Mouse (Mus musculus): ENCODE measurements around the gene Cyp2j9. TPM values are rescaled to one million over a fixed set of nuclear protein-coding genes. Genes with fewer than 3 reads are reported as not detected.

The Cyp2j9 gene
- polyA plus RNA-seq, 1 experiment from 2014 or later = 0.12 TPM

DNA sequence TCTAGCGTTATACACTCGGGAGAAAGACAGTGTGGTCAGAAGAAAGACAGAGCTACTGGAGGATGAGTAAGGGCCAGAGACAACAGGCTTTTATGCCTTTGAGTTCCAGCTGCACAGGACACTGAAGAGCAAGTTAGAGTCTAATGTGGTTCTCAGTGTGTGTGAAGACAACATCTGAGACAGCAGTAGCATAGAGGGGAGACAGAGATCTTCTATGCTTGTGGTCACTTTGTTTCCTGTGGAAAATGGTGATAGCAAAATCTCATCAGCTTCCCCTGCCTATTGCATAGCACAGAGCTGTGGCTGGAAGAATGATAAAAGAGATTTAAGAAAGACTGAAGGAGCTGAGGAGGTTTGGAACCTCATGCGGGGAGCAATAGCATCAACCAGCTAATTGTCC is 39.8 kb downstream of the Cyp2j9 start:
- H3K4me1 ChIP-seq = no peaks in the 10 kb centered on the region
- no peak for ATAC-seq
- WGBS (ENCODE audit: insufficient replicate concordance) = 62% methylated on average over 3 of the region's 3 CpGs
- H3K27ac ChIP-seq = no peak overlapping the region
- H3K9ac ChIP-seq = no peak overlapping the region
- H3K4me3 ChIP-seq = no peak overlapping the region
- no peaks in the 10 kb centered on the region for H3K36me3 ChIP-seq
- no peaks in the 10 kb centered on the region for H3K27me3 ChIP-seq (replicated peaks)
- no peaks in the 10 kb centered on the region for H3K9me3 ChIP-seq (replicated peaks)
- H3K4me2 ChIP-seq = no peak overlapping the region

GRCm38 (mm10) chr4:96545976-96546375 is 45.4 kb downstream of the Cyp2j9 start:
- H3K9ac ChIP-seq = no peak overlapping the region
- no peaks in the 10 kb centered on the region for H3K9me3 ChIP-seq (replicated peaks)
- no peak overlapping the region for H3K4me2 ChIP-seq
- no peaks in the 10 kb centered on the region for H3K4me1 ChIP-seq
- H3K36me3 ChIP-seq = no peaks in the 10 kb centered on the region
- 48% methylated on average over 1 of the region's 1 CpGs for WGBS (ENCODE audit: insufficient replicate concordance)
- H3K27ac ChIP-seq = no peak overlapping the region
- no peak for ATAC-seq
- H3K27me3 ChIP-seq (replicated peaks) = no peaks in the 10 kb centered on the region
- no peak overlapping the region for H3K4me3 ChIP-seq

- Histone ChIP-seq H3K9ac (no peak overlapping the region), H3K4me1 (no peaks in the 10 kb centered on the region), H3K36me3 (no peaks in the 10 kb centered on the region), H3K27ac (no peak overlapping the region), H3K4me2 (no peak overlapping the region), H3K4me3 (no peak overlapping the region), H3K27me3 (replicated peaks) (no peaks in the 10 kb centered on the region), H3K9me3 (replicated peaks) (no peaks in the 10 kb centered on the region)
- WGBS (ENCODE audit: insufficient replicate concordance) = 25% methylated on average over 1 of the region's 1 CpGs
- ATAC-seq = no peak
Observed at GRCm38 (mm10) chr4:96525772-96526171, 65.6 kb downstream of the Cyp2j9 start.

- no peak overlapping the region for H3K9ac ChIP-seq
- WGBS (ENCODE audit: insufficient replicate concordance) = 80% methylated on average over 2 of the region's 2 CpGs
- H3K4me2 ChIP-seq = no peak overlapping the region
- H3K27me3 ChIP-seq (replicated peaks) = no peaks in the 10 kb centered on the region
- no peak overlapping the region for H3K27ac ChIP-seq
- no peak for ATAC-seq
- H3K4me1 ChIP-seq = no peaks in the 10 kb centered on the region
- H3K9me3 ChIP-seq (replicated peaks) = no peaks in the 10 kb centered on the region
- no peaks in the 10 kb centered on the region for H3K36me3 ChIP-seq
- no peak overlapping the region for H3K4me3 ChIP-seq
Observed at GRCm38 (mm10) chr4:96522256-96522655, 69.1 kb downstream of the Cyp2j9 start.

Other genes starting within 250 kb of the Cyp2j9 start
- not detected in 2 replicates for gene Cyp2j11, start 242.9 kb downstream of the Cyp2j9 start, polyA plus RNA-seq (2016; fragmentation: Nextera tagmentation; extraction: Ambion mirVana)
- not detected in 2 replicates for gene Cyp2j8, start 84.2 kb downstream of the Cyp2j9 start, polyA plus RNA-seq (2016; fragmentation: Nextera tagmentation; extraction: Ambion mirVana)
- gene Cyp2j6, start 37.9 kb downstream of the Cyp2j9 start, polyA plus RNA-seq (2016; fragmentation: Nextera tagmentation; extraction: Ambion mirVana) = 1.4 TPM in 2 replicates
- 0.05 and 0.06 TPM in 2 replicates for gene Cyp2j5, start 72.6 kb upstream of the Cyp2j9 start, polyA plus RNA-seq (2016; fragmentation: Nextera tagmentation; extraction: Ambion mirVana)
- gene Gm12695, start 193.6 kb upstream of the Cyp2j9 start, polyA plus RNA-seq (2016; fragmentation: Nextera tagmentation; extraction: Ambion mirVana) = not detected in 2 replicates